Mouse (Mus musculus) bone marrow, adult 2 months (tissue): Measurements from ENCODE around the gene Dagla. TPM values are rescaled to one million over a fixed set of nuclear protein-coding genes. Genes with fewer than 3 reads are reported as not detected.

ENCODE experiments used
- H3K27ac ChIP-seq: fragments of 200-500 bp; 2 replicates; pipeline ENCODE4 v1.5.1; 2012; ENCODE audit warnings: low read depth, mild to moderate bottlenecking, control low read depth, inconsistent platforms, low read length; ENCODE audit not compliant: control insufficient read depth, poor library complexity, insufficient read depth
- H3K4me1 ChIP-seq: fragments of 200-500 bp; 2 replicates; pipeline ENCODE4 v1.6.1; 2011; ENCODE audit warnings: low read length; ENCODE audit not compliant: control insufficient read depth, insufficient read depth
- H3K4me3 ChIP-seq: fragments of 200-500 bp; replicated peaks from 2 replicates; pipeline ENCODE3; 2011; ENCODE audit warnings: mild to moderate bottlenecking, low read depth, low read length, control low read depth; ENCODE audit not compliant: control insufficient read depth
- CTCF ChIP-seq: fragments of 200-500 bp; IDR thresholded peaks from 2 replicates; pipeline ENCODE4 v1.5.1; 2011; ENCODE audit warnings: low read length, control low read depth; ENCODE audit not compliant: control insufficient read depth, insufficient read depth
- POLR2A ChIP-seq: fragments of 200-500 bp; IDR thresholded peaks from 2 replicates; pipeline ENCODE4 v1.6.1; 2011; ENCODE audit warnings: low read depth, mild to moderate bottlenecking, control low read depth, low read length, borderline replicate concordance; ENCODE audit not compliant: control insufficient read depth
- WGBS: fragments of 180-500 bp; shearing (Covaris S2); methylation state at CpG from one replicate; pipeline ENCODE4 v1.1.7; 2018; 5-methylcytosine and 5-hydroxymethylcytosine counted together
- polyA plus RNA-seq: library from polyadenylated mRNA; stranded (reverse); fragments of >200 nt; gene quantifications from 2 replicates; pipeline ENCODE4 v1.2.4, GENCODE M21; 2011; ENCODE audit warnings: low replicate concordance; ENCODE audit not compliant: missing spikeins, insufficient read depth, insufficient read length

Gene Dagla
- polyA plus RNA-seq, 1 experiment, result not detected

DNA sequence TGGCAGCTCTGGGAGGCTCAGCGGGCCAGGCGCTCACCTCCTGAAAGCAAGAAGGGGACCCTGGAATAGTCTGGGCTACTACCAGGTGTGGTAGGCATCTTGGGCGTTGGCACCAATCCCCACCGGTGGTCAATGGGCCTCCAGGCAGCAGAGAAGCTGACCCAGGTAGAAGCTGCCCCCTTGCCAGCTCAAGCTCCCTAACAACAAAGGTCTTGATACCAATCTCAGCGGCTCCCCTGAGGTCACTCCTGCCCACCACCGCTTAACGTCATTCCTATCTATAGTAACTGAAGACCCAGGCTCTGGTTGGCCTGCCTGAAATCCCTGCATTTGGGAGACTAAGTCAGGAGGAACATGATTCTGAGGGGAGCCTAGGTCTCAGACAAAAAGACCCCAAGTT is 33.1 kb downstream of the Dagla start:
- 86% methylated on average over 7 of the region's 7 CpGs for WGBS
- H3K27ac ChIP-seq, result no peak overlapping the region
- no peak for TF ChIP-seq POLR2A
- no peak for TF ChIP-seq CTCF

GRCm38 (mm10) chr19:10270356-10270755 is 34.3 kb downstream of the Dagla start:
- Histone ChIP-seq H3K4me3 (no peak overlapping the region), H3K4me1 (no peaks in the 10 kb centered on the region; the same call in none of the 2 replicates), H3K27ac (no peak overlapping the region)
- TF ChIP-seq CTCF, result no peak
- TF ChIP-seq POLR2A, result no peak
- WGBS, result 72% methylated on average over 5 of the region's 5 CpGs

More for the DNA sequence above, 33.1 kb downstream of the Dagla start:
- no peaks in the 10 kb centered on the region; the same call in none of the 2 replicates for H3K4me1 ChIP-seq
- H3K4me3 ChIP-seq, result no peak overlapping the region

GRCm38 (mm10) chr19:10268851-10269250 is 35.8 kb downstream of the Dagla start:
- WGBS, result 87% methylated on average over 15 of the region's 15 CpGs
- no peak overlapping the region for H3K27ac ChIP-seq
- no peaks in the 10 kb centered on the region; the same call in none of the 2 replicates for H3K4me1 ChIP-seq
- TF ChIP-seq CTCF, result no peak
- no peak for TF ChIP-seq POLR2A
- no peak overlapping the region for H3K4me3 ChIP-seq

- H3K4me1 ChIP-seq, result no peaks in the 10 kb centered on the region; the same call in 1 of the 2 replicates
- 82% methylated on average over 10 of the region's 10 CpGs for WGBS
- TF ChIP-seq CTCF (no peak), POLR2A (no peak)
- H3K4me3 ChIP-seq, result no peak overlapping the region
- no peak overlapping the region for H3K27ac ChIP-seq
These were observed 36.7 kb downstream of the Dagla start for GRCm38 (mm10) chr19:10267953-10268352.

DNA sequence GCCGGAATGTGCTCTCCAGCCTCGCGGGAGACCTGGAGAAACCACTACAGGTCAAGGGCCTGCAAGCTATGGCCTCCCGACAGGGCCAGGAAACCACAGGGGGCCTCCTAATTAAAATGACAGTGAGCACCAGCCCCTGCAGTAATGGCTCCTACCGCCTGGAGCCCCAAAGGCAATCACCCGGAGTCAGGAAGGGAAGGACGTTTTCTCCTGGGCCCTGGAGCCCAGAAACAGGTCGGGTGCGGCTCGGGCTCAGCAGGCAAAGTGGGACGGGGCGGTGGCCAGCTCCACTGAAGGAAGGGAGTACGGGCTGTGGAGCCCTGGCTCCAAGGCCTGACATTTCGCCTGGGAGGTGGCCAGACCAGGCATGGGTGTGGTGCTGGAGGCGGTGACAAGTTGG is 37.6 kb downstream of the Dagla start:
- no peaks in the 10 kb centered on the region for H3K4me1 ChIP-seq
- no peak overlapping the region for H3K27ac ChIP-seq
- 50% methylated on average over 15 of the region's 15 CpGs for WGBS
- no peak for TF ChIP-seq CTCF
- TF ChIP-seq POLR2A, result no peak
- no peak overlapping the region for H3K4me3 ChIP-seq

GRCm38 (mm10) chr19:10266196-10266850 is 38.4 kb downstream of the Dagla start:
- TF ChIP-seq POLR2A, result no peak
- peak; percentile 77 for TF ChIP-seq CTCF
- no peaks in the 10 kb centered on the region for H3K4me1 ChIP-seq
- no peak overlapping the region for H3K4me3 ChIP-seq
- WGBS, result 25% methylated on average over 14 of the region's 14 CpGs
- no peak overlapping the region for H3K27ac ChIP-seq

DNA sequence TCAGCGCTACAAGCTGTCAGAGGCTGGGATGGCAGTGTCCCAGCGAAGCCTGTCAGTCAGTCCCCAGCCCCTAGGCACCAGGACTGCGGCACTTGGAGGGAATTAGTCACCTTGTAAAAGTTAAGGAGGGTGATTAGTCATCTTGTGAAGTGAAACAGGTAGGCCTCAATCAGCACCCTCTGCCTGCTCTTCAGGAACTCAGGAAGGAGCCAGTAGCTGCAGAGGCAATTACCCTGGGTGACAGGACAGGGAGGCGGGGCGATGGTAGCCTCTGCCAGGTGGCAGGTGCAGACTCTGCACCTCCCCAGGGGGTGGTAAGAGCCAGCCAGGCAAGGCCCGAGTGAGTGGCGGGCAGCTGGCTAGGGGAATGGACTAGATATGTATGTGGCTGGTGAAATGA is 43.3 kb downstream of the Dagla start:
- no peak overlapping the region for H3K4me3 ChIP-seq
- WGBS, result 80% methylated on average over 7 of the region's 7 CpGs
- no peaks in the 10 kb centered on the region for H3K4me1 ChIP-seq
- TF ChIP-seq POLR2A, result no peak
- no peak for TF ChIP-seq CTCF
- H3K27ac ChIP-seq, result no peak overlapping the region

- WGBS, result 18% methylated on average over 6 of the region's 6 CpGs
These were observed 46.2 kb downstream of the Dagla start for GRCm38 (mm10) chr19:10258279-10259011.

More at GRCm38 (mm10) chr19:10258279-10259011, 46.2 kb downstream of the Dagla start:
- H3K27ac ChIP-seq, result no peak overlapping the region
- H3K4me3 ChIP-seq, result no peak overlapping the region
- no peaks in the 10 kb centered on the region for H3K4me1 ChIP-seq
- TF ChIP-seq POLR2A, result no peak
- TF ChIP-seq CTCF, result peak; percentile 78
